Mouse (Mus musculus): Measurements from ENCODE around the gene Pdia2. TPM values are rescaled to one million over a fixed set of nuclear protein-coding genes. Genes with fewer than 3 reads are reported as not detected.
"Not testable (repeated sequence)": the region's sequence is repeated elsewhere in the genome, so short reads cannot be mapped to it uniquely, and the experiment has no call there.

Pdia2 gene
- polyA plus RNA-seq, 1 experiment, result 0.72 TPM

GRCm38 (mm10) chr17:26200831-26201705 is 2.2 kb upstream of the Pdia2 start:
- no peak for DNase-seq (ENCODE audit: low spot score)

- DNase-seq (ENCODE audit: low spot score), result no peak
Measured at GRCm38 (mm10) chr17:26192481-26193190, 6.3 kb downstream of the Pdia2 start.

- DNase-seq (ENCODE audit: low spot score), result not testable (repeated sequence)
Measured at GRCm38 (mm10) chr17:26191486-26191885, 7.4 kb downstream of the Pdia2 start.

GRCm38 (mm10) chr17:26188091-26188805 is 10.6 kb downstream of the Pdia2 start:
- no peak for DNase-seq (ENCODE audit: low spot score)

DNA sequence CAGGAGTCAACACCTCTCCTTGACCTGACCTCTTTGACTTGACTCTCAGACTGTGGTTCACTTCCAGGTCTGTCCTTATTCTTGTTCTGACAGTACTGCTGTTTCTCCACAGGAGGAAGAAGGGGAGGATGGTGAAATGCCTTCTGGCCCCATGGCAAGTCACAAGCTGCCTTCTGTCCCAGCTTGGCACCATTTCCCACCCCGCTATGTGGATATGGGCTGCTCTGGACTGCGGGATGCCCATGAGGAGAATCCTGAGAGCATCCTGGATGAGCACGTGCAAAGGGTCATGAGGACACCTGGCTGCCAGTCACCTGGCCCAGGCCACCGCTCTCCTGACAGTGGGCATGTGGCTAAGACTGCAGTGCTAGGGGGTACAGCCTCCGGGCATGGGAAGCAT is 11.3 kb downstream of the Pdia2 start:
- DNase-seq (ENCODE audit: low spot score), result no peak

DNA sequence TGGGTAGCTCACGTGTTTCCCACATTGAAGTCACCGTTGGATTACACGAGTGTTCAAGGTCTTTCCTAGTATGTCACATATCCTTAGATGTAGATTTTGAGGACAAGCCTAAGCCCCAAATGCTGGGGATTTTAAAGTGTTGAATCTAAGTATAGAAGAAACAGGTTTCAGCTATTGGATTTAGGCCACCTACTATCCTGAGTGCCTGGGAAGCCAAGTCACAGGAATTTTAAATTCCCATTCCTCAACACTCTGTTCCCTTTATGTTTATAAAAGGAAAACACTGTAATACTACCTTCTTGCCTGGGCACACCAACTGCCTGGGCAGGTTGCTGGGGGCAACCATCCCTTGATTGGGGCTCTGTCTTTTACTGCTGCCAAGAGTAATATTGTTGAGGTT is 17.7 kb downstream of the Pdia2 start:
- DNase-seq (ENCODE audit: low spot score), result no peak

- DNase-seq (ENCODE audit: low spot score), result no peak
Measured at GRCm38 (mm10) chr17:26178611-26179010, 20.3 kb downstream of the Pdia2 start.

GRCm38 (mm10) chr17:26175248-26175647 is 23.6 kb downstream of the Pdia2 start:
- DNase-seq (ENCODE audit: low spot score), result not testable (repeated sequence)

- no peak for DNase-seq (ENCODE audit: low spot score)
Measured at GRCm38 (mm10) chr17:26168039-26168438, 30.8 kb downstream of the Pdia2 start.

DNA sequence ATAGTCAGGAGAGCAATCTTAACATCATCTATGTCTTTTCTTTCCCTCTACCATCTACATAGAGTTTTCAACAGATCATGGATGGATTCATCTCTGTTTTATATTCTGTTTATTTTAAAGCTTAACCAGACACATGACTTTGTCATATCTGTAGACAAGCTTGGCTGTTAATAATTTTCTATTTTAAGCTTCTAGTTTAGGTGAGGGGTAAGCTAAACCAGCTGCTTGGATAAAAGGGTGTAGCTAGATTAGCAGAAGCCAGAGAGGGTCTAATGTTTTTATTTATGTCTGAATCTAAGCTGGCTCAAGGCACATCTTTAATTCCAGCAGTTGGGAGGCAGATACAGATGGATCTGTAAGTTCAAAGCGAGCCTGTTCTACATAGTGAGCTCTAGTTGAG is 36.2 kb downstream of the Pdia2 start:
- DNase-seq (ENCODE audit: low spot score), result no peak

DNA sequence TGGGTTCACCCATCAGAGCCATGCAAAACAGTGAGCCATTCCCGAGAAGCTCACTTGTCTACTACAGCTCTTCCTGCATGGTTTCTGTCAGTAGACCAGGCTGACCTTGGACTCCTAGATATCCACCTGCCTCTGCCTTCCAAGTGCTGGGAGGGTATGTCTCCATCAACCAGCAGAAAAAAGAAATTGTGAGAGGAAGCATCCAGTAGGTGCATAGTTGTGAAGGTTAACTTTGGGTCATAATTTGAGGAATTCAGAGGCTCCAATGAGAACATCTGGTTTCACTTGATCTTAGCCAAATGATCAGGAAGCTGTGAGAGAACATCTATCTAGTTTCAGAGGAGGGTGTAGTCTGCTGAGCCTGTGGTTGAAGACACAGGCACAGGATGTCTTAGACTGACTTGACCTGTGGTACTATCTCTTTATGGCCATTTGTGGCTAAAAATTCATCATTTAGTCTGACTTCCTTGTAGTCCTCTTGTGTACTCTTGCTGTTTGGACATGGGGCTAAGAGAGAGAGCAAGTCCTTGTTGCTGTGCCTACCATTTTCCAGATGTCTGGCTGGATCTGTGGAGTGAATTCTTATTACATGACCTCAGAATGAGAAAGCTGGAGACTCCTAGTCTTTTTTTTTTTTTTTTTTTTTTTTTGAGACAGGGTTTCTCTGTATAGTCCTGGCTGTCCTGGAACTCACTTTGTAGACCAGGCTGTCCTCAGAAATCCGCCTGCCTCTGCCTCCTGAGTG is 46.8 kb downstream of the Pdia2 start:
- no peak for DNase-seq (ENCODE audit: low spot score)

DNA sequence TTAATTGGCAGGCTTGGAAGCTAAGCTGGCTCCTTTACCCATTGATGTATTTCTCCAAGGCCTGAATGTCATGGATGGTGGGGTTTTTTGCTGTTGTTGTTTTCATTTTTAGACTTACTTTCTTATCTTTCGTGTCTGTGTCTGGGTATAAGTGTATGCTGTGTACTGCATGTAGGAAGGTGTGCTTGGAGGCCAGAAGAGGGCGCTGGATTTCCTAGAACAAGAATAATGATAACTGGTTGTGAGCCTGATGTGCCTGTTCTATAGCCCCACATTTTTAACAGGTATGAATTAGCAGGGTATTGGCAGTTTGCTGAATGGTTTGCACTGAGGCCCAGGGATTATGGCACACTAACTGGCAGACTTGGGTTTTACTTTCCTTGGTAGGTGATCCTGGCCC is 49.8 kb downstream of the Pdia2 start:
- no peak for DNase-seq (ENCODE audit: low spot score)

Other genes starting within 250 kb of the Pdia2 start
- gene A930017K11Rik, start 246.5 kb downstream of the Pdia2 start, polyA plus RNA-seq (2012; rRNA removed), result 0.06 and 0.07 TPM in 2 replicates
- 30.1 and 32.4 TPM in 2 replicates for gene Capn15, start 213.3 kb downstream of the Pdia2 start, polyA plus RNA-seq (2012; rRNA removed)
- gene Rab11fip3, start 129.5 kb downstream of the Pdia2 start, polyA plus RNA-seq (2012; rRNA removed), result 21.2 and 28.6 TPM in 2 replicates
- gene Decr2, start 108.8 kb downstream of the Pdia2 start, polyA plus RNA-seq (2012; rRNA removed), result 81.4 and 105 TPM in 2 replicates
- gene Nme4, start 103.5 kb downstream of the Pdia2 start, polyA plus RNA-seq (2012; rRNA removed), result 13.9 and 20.6 TPM in 2 replicates
- gene Tmem8, start 85.8 kb downstream of the Pdia2 start, polyA plus RNA-seq (2012; rRNA removed), result 17.1 and 21.8 TPM in 2 replicates
- 62.8 and 76.4 TPM in 2 replicates for gene Mrpl28, start 75.6 kb downstream of the Pdia2 start, polyA plus RNA-seq (2012; rRNA removed)
- gene Axin1, start 60.4 kb downstream of the Pdia2 start, polyA plus RNA-seq (2012; rRNA removed), result 22.2 and 24.4 TPM in 2 replicates
- gene Rgs11, start 3.9 kb upstream of the Pdia2 start, polyA plus RNA-seq (2012; rRNA removed), result 46.4 and 47.9 TPM in 2 replicates
- 7.2 and 12.5 TPM in 2 replicates for gene Arhgdig, start 8.7 kb upstream of the Pdia2 start, polyA plus RNA-seq (2012; rRNA removed)
- gene Fam234a, start 45.2 kb upstream of the Pdia2 start, polyA plus RNA-seq (2012; rRNA removed), result 89.4 and 106 TPM in 2 replicates
- gene Luc7l, start 53.8 kb upstream of the Pdia2 start, polyA plus RNA-seq (2012; rRNA removed), result 51.1 and 65.5 TPM in 2 replicates
- 7.9 and 11.1 TPM in 2 replicates for gene Neurl1b, start 215.7 kb upstream of the Pdia2 start, polyA plus RNA-seq (2012; rRNA removed)

Data from urinary bladder, adult 2 months (tissue).